Mouse (Mus musculus): ENCODE measurements around the gene Ift81. TPM values are rescaled to one million over a fixed set of nuclear protein-coding genes. Genes with fewer than 3 reads are reported as not detected.
A peak's percentile ranks its signal among the peaks of the same experiment; 100 is the strongest.

Gene Ift81
- polyA plus RNA-seq, 1 experiment, result 3.4 TPM

GRCm38 (mm10) chr5:122510651-122511157, 103.6 kb downstream of the Ift81 start:
- peaks cover 17% of the 10 kb centered on the region for H3K4me1 ChIP-seq (ENCODE audit: control insufficient read depth, insufficient read depth, low read length)
- H3K4me3 ChIP-seq (ENCODE audit: insufficient read depth, low read depth, low read length), result no peak overlapping the region
- no peak for DNase-seq
- H3K36me3 ChIP-seq (ENCODE audit: control insufficient read depth, insufficient read depth, low read length), result no peaks in the 10 kb centered on the region
- TF ChIP-seq POLR2A (IDR thresholded peaks at IDR 0.05; ENCODE audit: low read depth, low read length) (no peak), CTCF (conservative IDR thresholded peaks at IDR 0.05; ENCODE audit: insufficient read depth, insufficient read length, low read depth, low read length) (no peak)
- 51% methylated on average over 17 of the region's 17 CpGs for WGBS
- no peaks in the 10 kb centered on the region for H3K27me3 ChIP-seq (replicated peaks; ENCODE audit: control insufficient read depth, insufficient read depth, low read length)
- H3K27ac ChIP-seq (ENCODE audit: insufficient read depth, low read depth, low read length), result no peak overlapping the region

GRCm38 (mm10) chr5:122509608-122510007, 104.7 kb downstream of the Ift81 start:
- no peak for TF ChIP-seq CTCF (conservative IDR thresholded peaks at IDR 0.05; ENCODE audit: insufficient read depth, insufficient read length, low read depth, low read length)
- no peak for TF ChIP-seq POLR2A (IDR thresholded peaks at IDR 0.05; ENCODE audit: low read depth, low read length)
- no peak overlapping the region for H3K27ac ChIP-seq (ENCODE audit: insufficient read depth, low read depth, low read length)
- peaks cover 17% of the 10 kb centered on the region for H3K4me1 ChIP-seq (ENCODE audit: control insufficient read depth, insufficient read depth, low read length)
- WGBS, result 29% methylated on average over 7 of the region's 7 CpGs
- no peak for DNase-seq
- H3K4me3 ChIP-seq (ENCODE audit: insufficient read depth, low read depth, low read length), result no peak overlapping the region
- no peaks in the 10 kb centered on the region for H3K27me3 ChIP-seq (replicated peaks; ENCODE audit: control insufficient read depth, insufficient read depth, low read length)
- H3K36me3 ChIP-seq (ENCODE audit: control insufficient read depth, insufficient read depth, low read length), result no peaks in the 10 kb centered on the region

GRCm38 (mm10) chr5:122508861-122509306, 105.4 kb downstream of the Ift81 start:
- Histone ChIP-seq H3K36me3 (ENCODE audit: control insufficient read depth, insufficient read depth, low read length) (no peaks in the 10 kb centered on the region), H3K4me3 (ENCODE audit: insufficient read depth, low read depth, low read length) (no peak overlapping the region), H3K27me3 (replicated peaks; ENCODE audit: control insufficient read depth, insufficient read depth, low read length) (no peaks in the 10 kb centered on the region), H3K4me1 (ENCODE audit: control insufficient read depth, insufficient read depth, low read length) (peaks cover 10% of the 10 kb centered on the region), H3K27ac (ENCODE audit: insufficient read depth, low read depth, low read length) (no peak overlapping the region)
- WGBS, result 75% methylated on average over 11 of the region's 11 CpGs
- no peak for DNase-seq
- no peak for TF ChIP-seq POLR2A (IDR thresholded peaks at IDR 0.05; ENCODE audit: low read depth, low read length)
- TF ChIP-seq CTCF (conservative IDR thresholded peaks at IDR 0.05; ENCODE audit: insufficient read depth, insufficient read length, low read depth, low read length), result no peak

- H3K4me3 ChIP-seq (ENCODE audit: insufficient read depth, low read depth, low read length), result no peak overlapping the region
- H3K27ac ChIP-seq (ENCODE audit: insufficient read depth, low read depth, low read length), result no peak overlapping the region
- no peaks in the 10 kb centered on the region for H3K27me3 ChIP-seq (replicated peaks; ENCODE audit: control insufficient read depth, insufficient read depth, low read length)
- H3K4me1 ChIP-seq (ENCODE audit: control insufficient read depth, insufficient read depth, low read length), result peaks cover 13% of the 10 kb centered on the region; the same call in 1 of the 2 replicates
- H3K36me3 ChIP-seq (ENCODE audit: control insufficient read depth, insufficient read depth, low read length), result no peaks in the 10 kb centered on the region
- TF ChIP-seq POLR2A (IDR thresholded peaks at IDR 0.05; ENCODE audit: low read depth, low read length), result no peak
- no peak for TF ChIP-seq CTCF (conservative IDR thresholded peaks at IDR 0.05; ENCODE audit: insufficient read depth, insufficient read length, low read depth, low read length)
- no peak for DNase-seq
These were observed 106.9 kb downstream of the Ift81 start for GRCm38 (mm10) chr5:122507396-122507795.

GRCm38 (mm10) chr5:122506462-122506861, 107.9 kb downstream of the Ift81 start:
- no peak for DNase-seq
- Histone ChIP-seq H3K27me3 (replicated peaks; ENCODE audit: control insufficient read depth, insufficient read depth, low read length) (no peaks in the 10 kb centered on the region), H3K4me1 (ENCODE audit: control insufficient read depth, insufficient read depth, low read length) (peaks cover 8% of the 10 kb centered on the region; the same call in 1 of the 2 replicates), H3K27ac (ENCODE audit: insufficient read depth, low read depth, low read length) (no peak overlapping the region), H3K36me3 (ENCODE audit: control insufficient read depth, insufficient read depth, low read length) (no peaks in the 10 kb centered on the region), H3K4me3 (ENCODE audit: insufficient read depth, low read depth, low read length) (no peak overlapping the region)
- TF ChIP-seq CTCF (conservative IDR thresholded peaks at IDR 0.05; ENCODE audit: insufficient read depth, insufficient read length, low read depth, low read length) (0 out of 2 replicates have a peak, but pooled peaks have one; percentile 17), POLR2A (IDR thresholded peaks at IDR 0.05; ENCODE audit: low read depth, low read length) (no peak)
- 92% methylated on average over 3 of the region's 3 CpGs for WGBS

- DNase-seq, result no peak
- H3K4me1 ChIP-seq (ENCODE audit: control insufficient read depth, insufficient read depth, low read length), result peaks cover 8% of the 10 kb centered on the region; the same call in 1 of the 2 replicates
- no peak for TF ChIP-seq POLR2A (IDR thresholded peaks at IDR 0.05; ENCODE audit: low read depth, low read length)
- no peak for TF ChIP-seq CTCF (conservative IDR thresholded peaks at IDR 0.05; ENCODE audit: insufficient read depth, insufficient read length, low read depth, low read length)
- no peaks in the 10 kb centered on the region for H3K27me3 ChIP-seq (replicated peaks; ENCODE audit: control insufficient read depth, insufficient read depth, low read length)
- no peaks in the 10 kb centered on the region for H3K36me3 ChIP-seq (ENCODE audit: control insufficient read depth, insufficient read depth, low read length)
- 94% methylated on average over 5 of the region's 5 CpGs for WGBS
- H3K4me3 ChIP-seq (ENCODE audit: insufficient read depth, low read depth, low read length), result no peak overlapping the region
- H3K27ac ChIP-seq (ENCODE audit: insufficient read depth, low read depth, low read length), result no peak overlapping the region
These were observed 108.8 kb downstream of the Ift81 start for GRCm38 (mm10) chr5:122505554-122505953.

- no peak for DNase-seq
- TF ChIP-seq CTCF (conservative IDR thresholded peaks at IDR 0.05; ENCODE audit: insufficient read depth, insufficient read length, low read depth, low read length) (no peak), POLR2A (IDR thresholded peaks at IDR 0.05; ENCODE audit: low read depth, low read length) (no peak)
- peaks cover 12% of the 10 kb centered on the region; the same call in 1 of the 2 replicates for H3K4me1 ChIP-seq (ENCODE audit: control insufficient read depth, insufficient read depth, low read length)
- WGBS, result 59% methylated on average over 4 of the region's 4 CpGs
- H3K27me3 ChIP-seq (replicated peaks; ENCODE audit: control insufficient read depth, insufficient read depth, low read length), result no peaks in the 10 kb centered on the region
- H3K4me3 ChIP-seq (ENCODE audit: insufficient read depth, low read depth, low read length), result no peak overlapping the region
- H3K36me3 ChIP-seq (ENCODE audit: control insufficient read depth, insufficient read depth, low read length), result peaks cover 3% of the 10 kb centered on the region; the same call in 1 of the 2 replicates
- H3K27ac ChIP-seq (ENCODE audit: insufficient read depth, low read depth, low read length), result no peak overlapping the region
These were observed 110.6 kb downstream of the Ift81 start for GRCm38 (mm10) chr5:122503760-122504119.

All from kidney, adult 2 months (tissue).